Mouse (Mus musculus) embryonic facial prominence, embryonic 13.5 days (tissue): Measurements from ENCODE around the gene Wwc2. TPM values are rescaled to one million over a fixed set of nuclear protein-coding genes. Genes with fewer than 3 reads are reported as not detected.

Experiments
- ATAC-seq: fragments of 200-750 bp; cut with Nextera tagmentation; 2 replicates; pipeline ENCODE4 v1.8.0; 2017; ENCODE audit warnings: low read depth; ENCODE audit not compliant: insufficient number of reproducible peaks, insufficient read depth, low FRiP score, low TSS enrichment
- H3K27ac ChIP-seq: fragments of 300-500 bp; sonication (generic); 2 replicates; pipeline ENCODE4 v1.5.1; 2015; ENCODE audit warnings: moderate library complexity, mild to moderate bottlenecking, inconsistent platforms
- H3K27me3 ChIP-seq: fragments of 300-500 bp; sonication (generic); 2 replicates; pipeline ENCODE4 v1.6.1; 2015; ENCODE audit warnings: mild to moderate bottlenecking, inconsistent platforms
- H3K36me3 ChIP-seq: fragments of 300-500 bp; sonication (generic); 2 replicates; pipeline ENCODE4 v1.6.1; 2015; ENCODE audit warnings: mild to moderate bottlenecking, inconsistent platforms
- H3K4me1 ChIP-seq: fragments of 300-500 bp; sonication (generic); 2 replicates; pipeline ENCODE4 v1.6.1; 2015; ENCODE audit warnings: inconsistent platforms
- H3K4me2 ChIP-seq: fragments of 300-500 bp; sonication (generic); 2 replicates; pipeline ENCODE4 v1.6.1; 2015; ENCODE audit warnings: moderate library complexity, mild to moderate bottlenecking, inconsistent platforms
- H3K4me3 ChIP-seq: fragments of 300-500 bp; sonication (generic); 2 replicates; pipeline ENCODE4 v1.5.1; 2015; ENCODE audit warnings: mild to moderate bottlenecking, inconsistent platforms
- H3K9ac ChIP-seq: fragments of 300-500 bp; sonication (generic); 2 replicates; pipeline ENCODE4 v1.6.1; 2015; ENCODE audit warnings: mild to moderate bottlenecking, inconsistent platforms
- H3K9me3 ChIP-seq: fragments of 300-500 bp; sonication (generic); 2 replicates; pipeline ENCODE4 v1.6.1; 2016; ENCODE audit warnings: inconsistent platforms
- WGBS: fragments of 180-500 bp; shearing (Covaris S2); methylation state at CpG from one replicate; pipeline ENCODE4 v1.1.7; 2015; ENCODE audit warnings: mixed read lengths; 5-methylcytosine and 5-hydroxymethylcytosine counted together
- polyA plus RNA-seq: library from polyadenylated mRNA; unstranded; fragments of >200 nt; fragmentation: Nextera tagmentation; extraction: Ambion mirVana; gene quantifications from 2 replicates; pipeline ENCODE4 v1.2.1, GENCODE M21; 2015

The Wwc2 gene
- polyA plus RNA-seq, 1 experiment from 2014 or later, result 12.5 TPM

DNA sequence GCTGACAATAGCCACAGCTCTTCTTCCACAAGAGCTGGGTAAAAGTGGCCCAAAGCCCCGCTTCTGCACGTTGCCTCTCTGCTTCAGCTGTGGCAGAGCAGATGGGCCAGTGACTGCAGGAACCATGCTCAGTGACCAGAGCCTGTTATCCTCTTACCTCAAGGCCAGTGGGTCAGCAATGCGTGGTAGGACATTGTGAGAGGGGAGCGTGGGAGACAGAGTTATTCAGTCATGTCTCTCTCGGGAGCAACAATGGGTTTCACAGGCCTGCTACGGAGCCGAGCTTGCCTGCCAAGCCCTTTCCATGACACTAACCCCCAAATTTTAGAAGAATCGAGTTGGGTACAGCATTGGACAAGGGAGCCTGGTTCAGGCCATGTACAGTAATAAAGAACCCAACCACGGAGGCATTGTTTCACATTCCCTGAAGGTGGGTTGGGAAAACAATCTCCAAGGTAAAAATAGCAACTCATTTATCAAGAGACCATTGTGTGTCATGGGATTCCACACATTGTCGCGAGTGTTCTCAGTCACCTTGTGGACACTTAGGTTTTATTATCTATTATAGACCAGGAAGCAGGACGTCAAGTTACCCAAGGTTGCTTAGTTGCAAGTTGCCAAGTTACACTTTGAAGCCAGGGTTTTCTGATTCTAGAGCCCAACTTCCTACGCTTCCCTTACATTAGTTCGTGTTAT lies 180.6 kb downstream of the Wwc2 start:
- H3K4me2 ChIP-seq, result no peak overlapping the region
- no peak for ATAC-seq
- H3K36me3 ChIP-seq, result no peaks in the 10 kb centered on the region
- 0 out of 2 replicates have a peak, but pooled peaks cover 2% of the 10 kb centered on the region for H3K4me1 ChIP-seq
- H3K27ac ChIP-seq, result no peak overlapping the region
- H3K4me3 ChIP-seq, result no peak overlapping the region
- 87% methylated on average over 14 of the region's 14 CpGs for WGBS
- H3K27me3 ChIP-seq, result no peaks in the 10 kb centered on the region
- H3K9ac ChIP-seq, result no peak overlapping the region
- no peaks in the 10 kb centered on the region for H3K9me3 ChIP-seq

DNA sequence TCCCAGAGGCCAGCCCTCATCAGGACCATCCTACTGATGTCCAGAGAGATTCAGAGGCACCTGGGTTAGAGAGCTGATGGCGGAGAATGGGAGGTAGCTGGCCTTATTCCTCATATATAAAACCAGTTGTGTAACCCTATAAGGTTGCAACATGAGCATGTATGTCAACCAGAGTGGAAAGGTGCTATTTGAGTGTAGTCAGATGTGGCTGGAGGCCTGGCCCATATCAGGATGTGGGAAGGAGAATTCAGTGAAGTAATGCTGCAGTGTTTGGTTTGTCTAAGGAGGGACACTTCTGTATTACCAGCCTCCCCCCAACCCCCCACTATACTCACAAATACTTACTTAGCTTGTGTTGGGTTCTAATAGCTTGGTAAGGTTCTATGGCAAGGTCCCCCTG lies 186.5 kb downstream of the Wwc2 start:
- no peak for ATAC-seq
- no peaks in the 10 kb centered on the region for H3K9me3 ChIP-seq
- no peaks in the 10 kb centered on the region for H3K27me3 ChIP-seq
- 86% methylated on average over 1 of the region's 1 CpGs for WGBS
- no peak overlapping the region for H3K27ac ChIP-seq
- no peak overlapping the region for H3K4me2 ChIP-seq
- no peak overlapping the region for H3K9ac ChIP-seq
- H3K4me3 ChIP-seq, result no peak overlapping the region
- no peaks in the 10 kb centered on the region for H3K4me1 ChIP-seq
- H3K36me3 ChIP-seq, result no peaks in the 10 kb centered on the region

DNA sequence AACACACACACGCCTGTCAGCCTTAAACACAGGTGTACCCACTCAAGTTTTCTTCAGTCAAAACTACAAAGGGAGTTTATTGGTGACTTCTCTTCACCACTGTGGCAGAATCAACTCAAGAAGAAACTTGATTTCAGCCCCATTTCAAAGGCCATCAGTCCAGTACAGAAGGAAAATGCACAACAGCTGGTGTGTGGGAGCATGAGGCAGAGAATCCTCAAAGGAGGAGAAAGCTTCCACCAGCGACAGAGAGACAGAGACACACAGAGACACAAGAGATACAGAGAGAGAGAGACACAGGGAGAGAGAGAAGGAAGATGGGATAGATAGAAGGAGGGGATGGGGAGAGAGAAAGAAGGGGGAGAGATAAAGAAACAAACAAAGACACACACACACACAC lies 188.4 kb downstream of the Wwc2 start:
- Histone ChIP-seq H3K9ac (no peak overlapping the region), H3K4me2 (no peak overlapping the region), H3K4me3 (no peak overlapping the region), H3K27ac (no peak overlapping the region), H3K9me3 (no peaks in the 10 kb centered on the region), H3K4me1 (no peaks in the 10 kb centered on the region), H3K27me3 (no peaks in the 10 kb centered on the region), H3K36me3 (no peaks in the 10 kb centered on the region)
- 83% methylated on average over 2 of the region's 2 CpGs for WGBS
- no peak for ATAC-seq

DNA sequence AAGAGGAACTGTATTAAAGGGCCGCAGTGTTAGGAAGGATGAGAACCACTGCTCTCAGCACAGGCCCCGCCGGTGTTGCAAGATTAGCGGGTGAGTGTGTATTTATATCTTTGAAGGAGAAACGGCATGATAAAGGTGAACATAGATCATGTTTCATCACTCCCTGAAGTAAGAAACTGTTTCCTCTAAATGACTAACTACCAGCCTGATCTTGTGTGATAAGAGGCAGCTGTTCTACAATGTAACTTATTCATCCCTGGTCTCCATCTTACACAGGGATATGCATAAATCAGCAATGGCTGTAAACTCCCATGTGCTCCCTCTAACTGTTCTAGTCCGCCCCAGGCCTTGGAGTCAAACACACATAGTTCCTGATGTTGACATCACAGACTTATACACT lies 191.3 kb downstream of the Wwc2 start:
- Histone ChIP-seq H3K4me3 (no peak overlapping the region), H3K9ac (no peak overlapping the region), H3K27ac (no peak overlapping the region), H3K9me3 (0 out of 2 replicates have a peak, but pooled peaks cover 7% of the 10 kb centered on the region), H3K4me2 (no peak overlapping the region), H3K27me3 (no peaks in the 10 kb centered on the region), H3K4me1 (no peaks in the 10 kb centered on the region), H3K36me3 (no peaks in the 10 kb centered on the region)
- 75% methylated on average over 6 of the region's 6 CpGs for WGBS
- no peak for ATAC-seq

DNA sequence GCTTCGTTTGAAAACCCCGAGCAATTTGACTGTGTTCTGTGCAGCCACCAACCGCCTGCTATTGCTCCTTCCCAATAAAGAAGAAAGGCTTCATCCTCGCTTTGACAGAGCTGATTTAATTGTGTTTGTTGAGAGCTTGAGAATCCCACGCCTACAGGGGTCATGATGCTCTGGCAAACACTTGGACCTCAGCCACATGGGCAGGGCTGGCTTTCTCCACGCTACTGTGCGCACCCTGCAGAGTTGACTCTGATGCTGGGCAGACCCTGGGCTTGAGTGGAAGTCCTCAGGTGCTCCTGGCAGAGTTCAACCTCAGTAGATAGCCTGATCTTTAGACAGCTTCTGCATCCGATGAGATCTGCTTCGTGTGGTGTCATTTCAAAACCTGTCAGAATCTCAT lies 198.7 kb downstream of the Wwc2 start:
- Histone ChIP-seq H3K4me1 (no peaks in the 10 kb centered on the region), H3K27me3 (no peaks in the 10 kb centered on the region), H3K4me3 (no peak overlapping the region), H3K9me3 (peaks cover 14% of the 10 kb centered on the region; the same call in 1 of the 2 replicates), H3K4me2 (no peak overlapping the region), H3K9ac (no peak overlapping the region), H3K27ac (no peak overlapping the region), H3K36me3 (no peaks in the 10 kb centered on the region)
- ATAC-seq, result no peak
- WGBS, result 66% methylated on average over 9 of the region's 9 CpGs

DNA sequence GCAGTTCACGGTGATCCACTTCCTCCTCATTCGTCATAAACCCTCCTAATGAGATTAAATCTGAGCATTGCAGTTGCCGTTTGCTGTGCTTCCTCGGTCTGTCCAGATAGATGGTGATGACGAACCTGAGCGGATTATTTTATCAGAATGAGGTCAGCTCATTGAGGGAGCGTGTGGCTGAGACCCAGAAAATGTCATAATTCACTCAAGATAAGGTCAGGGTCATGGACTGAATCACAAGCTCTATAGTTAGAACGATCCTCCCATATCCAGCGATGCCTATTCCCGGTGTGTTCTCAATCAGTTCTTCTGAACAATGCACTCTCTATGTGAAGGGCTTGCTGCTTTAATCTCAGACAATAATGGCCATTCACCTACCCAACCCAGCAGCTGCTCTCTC lies 203.0 kb downstream of the Wwc2 start:
- no peaks in the 10 kb centered on the region for H3K4me1 ChIP-seq
- no peaks in the 10 kb centered on the region for H3K36me3 ChIP-seq
- H3K27me3 ChIP-seq, result no peaks in the 10 kb centered on the region
- H3K9ac ChIP-seq, result no peak overlapping the region
- WGBS, result 31% methylated on average over 10 of the region's 10 CpGs
- H3K4me2 ChIP-seq, result peak overlapping the region; percentile 37
- no peak overlapping the region for H3K4me3 ChIP-seq
- no peaks in the 10 kb centered on the region for H3K9me3 ChIP-seq
- no peak overlapping the region for H3K27ac ChIP-seq
- no peak for ATAC-seq

DNA sequence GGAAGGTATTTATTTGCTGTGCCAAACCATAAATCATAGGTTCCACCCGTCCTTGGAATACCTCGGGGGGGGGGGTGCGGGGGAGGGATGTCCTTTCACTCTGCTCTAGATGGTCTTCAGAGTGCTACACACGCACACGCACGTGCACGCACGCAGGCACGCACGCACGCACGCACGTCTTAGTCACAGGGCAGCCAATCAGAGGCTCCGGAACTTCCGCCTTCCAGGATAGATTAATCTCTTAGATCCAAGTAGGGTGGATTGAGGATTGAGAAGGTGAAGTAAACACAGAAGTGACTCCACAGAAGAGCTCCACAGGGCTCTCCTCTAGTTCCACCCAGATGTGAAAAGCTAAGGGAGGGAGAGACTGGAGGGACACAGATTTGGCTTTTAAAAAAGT lies 204.4 kb downstream of the Wwc2 start:
- Histone ChIP-seq H3K9me3 (no peaks in the 10 kb centered on the region), H3K36me3 (no peaks in the 10 kb centered on the region), H3K4me2 (no peak overlapping the region), H3K27me3 (no peaks in the 10 kb centered on the region), H3K4me3 (no peak overlapping the region), H3K4me1 (no peaks in the 10 kb centered on the region), H3K9ac (no peak overlapping the region), H3K27ac (no peak overlapping the region)
- WGBS, result 95% methylated on average over 15 of the region's 15 CpGs
- no peak for ATAC-seq

DNA sequence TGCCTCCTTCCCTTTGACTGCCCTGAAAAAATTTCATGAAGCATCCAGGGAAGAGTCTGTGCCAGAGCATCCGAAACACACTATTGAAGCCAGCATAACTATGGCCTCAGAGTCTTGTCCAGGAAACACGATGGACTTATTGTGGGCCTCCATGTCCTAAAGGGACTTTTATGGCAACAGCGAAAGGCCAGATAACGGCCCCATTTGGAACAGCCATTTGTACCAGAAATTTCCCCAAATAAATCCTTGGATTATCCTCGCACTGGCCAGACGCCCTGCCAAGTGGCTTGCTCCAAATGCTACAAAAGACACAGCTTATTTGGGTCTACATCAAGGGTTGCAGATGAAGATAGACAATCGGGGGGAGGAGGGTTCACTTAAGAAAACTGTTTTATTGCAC lies 206.3 kb downstream of the Wwc2 start:
- no peaks in the 10 kb centered on the region for H3K4me1 ChIP-seq
- no peaks in the 10 kb centered on the region for H3K36me3 ChIP-seq
- H3K9ac ChIP-seq, result no peak overlapping the region
- H3K4me2 ChIP-seq, result no peak overlapping the region
- H3K27ac ChIP-seq, result no peak overlapping the region
- H3K4me3 ChIP-seq, result no peak overlapping the region
- ATAC-seq, result no peak
- no peaks in the 10 kb centered on the region for H3K27me3 ChIP-seq
- WGBS, result 90% methylated on average over 7 of the region's 7 CpGs
- no peaks in the 10 kb centered on the region for H3K9me3 ChIP-seq

DNA sequence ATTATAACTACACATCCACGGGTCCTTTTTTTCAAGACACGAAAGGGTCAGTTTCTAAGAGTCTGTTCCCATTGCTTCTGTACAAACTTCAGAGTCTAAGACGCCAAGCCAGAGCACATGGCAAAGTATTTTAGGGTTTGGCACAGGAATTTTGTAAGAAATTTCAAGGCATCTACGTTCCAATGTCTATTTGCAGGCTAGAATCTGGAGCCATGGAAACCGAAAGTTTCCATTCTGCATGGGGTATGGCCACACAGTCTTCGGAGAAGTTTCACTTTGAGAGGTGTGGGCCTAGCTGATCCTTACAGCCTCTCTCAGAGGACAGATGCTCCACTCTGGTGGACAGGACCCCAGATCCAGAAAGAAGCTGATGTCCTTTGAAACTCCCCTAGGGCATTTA lies 206.8 kb downstream of the Wwc2 start:
- no peaks in the 10 kb centered on the region for H3K27me3 ChIP-seq
- no peak overlapping the region for H3K4me3 ChIP-seq
- H3K27ac ChIP-seq, result no peak overlapping the region
- no peak for ATAC-seq
- H3K4me2 ChIP-seq, result no peak overlapping the region
- WGBS, result 92% methylated on average over 6 of the region's 6 CpGs
- no peaks in the 10 kb centered on the region for H3K36me3 ChIP-seq
- no peaks in the 10 kb centered on the region for H3K4me1 ChIP-seq
- H3K9ac ChIP-seq, result no peak overlapping the region
- H3K9me3 ChIP-seq, result no peaks in the 10 kb centered on the region

DNA sequence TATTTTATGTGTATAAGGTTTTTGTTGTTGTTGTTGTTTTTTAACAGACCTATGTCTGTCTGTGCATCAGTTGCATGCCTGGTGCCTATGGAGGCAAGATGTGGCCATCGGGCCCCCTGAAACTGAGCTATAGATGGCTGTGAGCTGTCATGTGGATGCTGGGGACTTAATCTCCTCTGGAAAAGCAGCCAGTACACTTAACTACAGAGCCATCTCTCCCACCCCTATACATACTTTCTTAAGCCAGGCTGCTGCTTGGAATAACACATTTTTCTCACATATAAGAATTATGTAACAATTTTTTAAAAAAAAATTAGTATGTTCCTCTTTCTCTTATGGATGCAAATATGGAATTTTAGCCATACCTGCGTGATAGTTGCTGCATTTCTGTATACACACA lies 207.2 kb downstream of the Wwc2 start:
- Histone ChIP-seq H3K27ac (no peak overlapping the region), H3K9ac (no peak overlapping the region), H3K4me2 (no peak overlapping the region), H3K27me3 (no peaks in the 10 kb centered on the region), H3K9me3 (no peaks in the 10 kb centered on the region), H3K4me1 (no peaks in the 10 kb centered on the region), H3K36me3 (no peaks in the 10 kb centered on the region), H3K4me3 (no peak overlapping the region)
- 86% methylated on average over 2 of the region's 2 CpGs for WGBS
- no peak for ATAC-seq

DNA sequence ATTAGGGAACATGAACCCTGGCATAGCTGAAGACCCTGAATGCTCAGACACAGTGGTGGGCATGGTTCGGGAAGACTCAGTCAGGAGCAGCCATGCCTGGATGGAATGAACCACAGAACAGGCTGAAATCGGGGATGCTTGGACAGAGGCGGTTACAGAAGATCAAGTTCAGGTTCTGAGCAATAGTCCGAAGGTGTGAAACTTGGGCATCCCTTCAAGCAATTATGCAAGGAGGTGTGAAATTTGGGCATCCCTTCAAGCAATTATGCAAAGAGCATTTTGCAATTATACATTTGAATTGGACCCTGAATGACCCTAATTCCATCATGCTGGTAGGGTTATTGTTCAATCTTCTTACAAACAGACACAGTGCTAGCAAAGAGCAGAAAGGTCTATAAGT lies 208.8 kb downstream of the Wwc2 start:
- Histone ChIP-seq H3K27me3 (no peaks in the 10 kb centered on the region), H3K4me1 (no peaks in the 10 kb centered on the region), H3K4me2 (no peak overlapping the region), H3K9ac (no peak overlapping the region), H3K4me3 (no peak overlapping the region), H3K27ac (no peak overlapping the region), H3K9me3 (no peaks in the 10 kb centered on the region), H3K36me3 (no peaks in the 10 kb centered on the region)
- WGBS, result 85% methylated on average over 4 of the region's 4 CpGs
- no peak for ATAC-seq

DNA sequence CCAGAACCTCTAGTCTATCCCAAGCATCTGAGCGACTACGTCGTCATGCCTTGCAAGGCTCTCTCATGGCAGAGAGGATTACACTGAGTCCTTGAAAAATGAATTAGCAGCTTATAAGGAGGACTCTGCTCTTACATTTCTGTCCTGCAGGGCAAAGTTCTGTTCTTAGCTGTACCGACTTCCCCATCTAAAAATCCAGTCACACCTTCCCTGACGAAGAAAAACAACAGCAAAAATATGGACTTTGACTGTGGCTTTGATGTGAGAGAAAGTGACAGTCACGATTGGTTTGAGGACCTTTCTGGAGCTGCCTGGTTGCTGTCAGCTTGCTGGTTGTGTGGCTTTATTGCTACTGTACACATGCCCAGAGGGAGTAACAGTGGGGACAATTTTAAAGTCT lies 211.1 kb downstream of the Wwc2 start:
- Histone ChIP-seq H3K4me2 (no peak overlapping the region), H3K4me1 (no peaks in the 10 kb centered on the region), H3K9ac (no peak overlapping the region), H3K9me3 (no peaks in the 10 kb centered on the region), H3K27ac (no peak overlapping the region), H3K36me3 (no peaks in the 10 kb centered on the region), H3K27me3 (no peaks in the 10 kb centered on the region), H3K4me3 (no peak overlapping the region)
- no peak for ATAC-seq
- WGBS, result 73% methylated on average over 6 of the region's 6 CpGs
